Mouse (Mus musculus) 3134 (cell line): ENCODE measurements around the gene Ccnc.
"Not testable (repeated sequence)": the region's sequence is repeated elsewhere in the genome, so short reads cannot be mapped to it uniquely, and the experiment has no call there.

Experiments
- DNase-seq: peaks from one replicate; pipeline ENCODE4 v3.0.0-alpha.2; 2011; ENCODE audit warnings: low spot score; ENCODE audit not compliant: insufficient read length; ENCODE audit errors: extremely low read depth

Gene Ccnc

DNA sequence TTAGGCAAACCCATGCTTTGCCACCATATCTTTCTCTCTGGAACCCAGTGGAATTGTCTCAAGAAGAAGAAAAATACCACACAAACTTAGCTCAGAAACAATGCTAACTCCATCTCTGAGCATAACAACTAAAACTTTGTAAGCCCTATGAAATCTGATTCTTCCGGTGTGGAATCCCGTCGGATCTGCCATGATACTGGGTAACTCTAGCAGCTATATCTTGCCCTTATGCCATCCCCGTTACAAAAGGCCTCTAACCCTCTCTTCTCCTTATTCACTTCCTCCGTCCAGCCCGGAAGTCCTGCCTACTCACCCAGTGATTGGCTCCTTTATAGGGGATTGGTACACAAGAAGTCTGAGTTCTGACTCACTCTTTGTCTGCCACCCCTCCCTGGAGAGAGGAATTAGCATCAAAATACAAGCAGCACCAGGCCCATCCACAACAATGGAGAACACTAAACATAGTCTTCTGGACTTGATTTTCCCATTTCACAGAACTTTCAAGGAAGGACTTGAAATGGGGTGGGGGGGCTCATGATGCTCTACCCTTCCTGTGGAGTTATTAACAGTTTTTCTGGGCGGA is 4.7 kb upstream of the Ccnc start:
- DNase-seq, result peak; percentile 61

GRCm38 (mm10) chr4:21726912-21727614 is 438 bp upstream of the Ccnc start:
- no peak for DNase-seq

GRCm38 (mm10) chr4:21739169-21739568 is 11.7 kb downstream of the Ccnc start:
- peak; percentile 39 for DNase-seq

DNA sequence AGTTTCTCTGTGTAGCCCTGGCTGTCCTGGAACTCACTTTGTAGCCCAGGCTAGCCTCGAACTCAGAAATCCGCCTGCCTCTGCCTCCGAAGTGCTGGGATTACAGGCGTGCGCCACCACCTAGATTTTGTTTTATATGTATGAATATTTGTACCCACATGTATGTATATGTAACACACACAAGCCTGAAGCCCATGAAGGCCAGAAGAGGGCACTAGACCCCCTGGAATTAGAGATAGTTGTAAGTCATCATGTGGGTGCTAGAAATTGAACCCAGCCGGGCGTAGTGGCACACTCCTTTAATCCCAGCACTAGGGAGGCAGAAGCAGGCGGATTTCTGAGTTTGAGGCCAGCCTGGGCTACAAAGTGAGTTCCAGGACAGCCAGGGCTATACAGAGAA is 16.6 kb downstream of the Ccnc start:
- DNase-seq, result not testable (repeated sequence)

GRCm38 (mm10) chr4:21745723-21746122 is 18.2 kb downstream of the Ccnc start:
- DNase-seq, result no peak

- peak; percentile 34 for DNase-seq
These were observed 27.8 kb downstream of the Ccnc start for GRCm38 (mm10) chr4:21755123-21755789.

DNA sequence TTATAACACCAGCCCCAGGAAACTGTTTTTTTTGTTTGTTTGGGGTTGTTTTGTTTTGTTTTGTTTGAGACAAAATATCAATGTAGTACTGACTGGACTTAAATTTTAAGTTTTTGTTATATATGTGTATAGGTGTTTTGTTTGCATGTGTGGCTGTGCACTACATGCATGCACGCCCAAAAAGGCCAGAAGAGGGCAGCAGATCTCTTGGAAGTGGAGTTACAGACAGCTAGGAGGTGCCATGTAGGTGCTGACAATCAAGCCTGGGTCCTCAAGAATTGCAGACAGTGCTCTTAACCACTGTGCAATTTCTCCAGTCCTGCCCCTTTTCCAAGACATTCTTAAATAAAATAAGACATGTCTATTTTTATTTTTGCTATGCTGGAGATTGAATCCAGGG is 31.4 kb downstream of the Ccnc start:
- no peak for DNase-seq

GRCm38 (mm10) chr4:21761416-21762160 is 34.1 kb downstream of the Ccnc start:
- DNase-seq, result no peak

DNA sequence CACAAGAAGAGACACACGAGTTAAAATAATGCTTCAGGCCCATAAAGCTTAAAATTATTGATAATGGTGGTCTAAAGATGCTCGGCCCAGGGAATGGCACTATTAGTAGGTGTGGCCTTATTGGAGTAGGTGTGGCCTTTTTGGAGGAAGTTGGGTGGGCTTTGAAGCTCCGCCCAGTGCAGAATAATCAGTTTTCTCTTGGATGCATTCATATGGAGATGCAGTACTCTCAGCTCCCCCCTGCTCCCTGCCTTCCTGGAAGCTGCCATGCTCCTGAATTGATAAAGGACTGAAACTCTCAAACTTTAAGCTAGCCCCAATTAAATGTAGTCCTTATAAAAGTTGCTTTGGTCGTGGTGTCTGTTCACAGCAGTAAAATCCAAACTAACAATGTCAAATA is 36.3 kb downstream of the Ccnc start:
- no peak for DNase-seq

DNA sequence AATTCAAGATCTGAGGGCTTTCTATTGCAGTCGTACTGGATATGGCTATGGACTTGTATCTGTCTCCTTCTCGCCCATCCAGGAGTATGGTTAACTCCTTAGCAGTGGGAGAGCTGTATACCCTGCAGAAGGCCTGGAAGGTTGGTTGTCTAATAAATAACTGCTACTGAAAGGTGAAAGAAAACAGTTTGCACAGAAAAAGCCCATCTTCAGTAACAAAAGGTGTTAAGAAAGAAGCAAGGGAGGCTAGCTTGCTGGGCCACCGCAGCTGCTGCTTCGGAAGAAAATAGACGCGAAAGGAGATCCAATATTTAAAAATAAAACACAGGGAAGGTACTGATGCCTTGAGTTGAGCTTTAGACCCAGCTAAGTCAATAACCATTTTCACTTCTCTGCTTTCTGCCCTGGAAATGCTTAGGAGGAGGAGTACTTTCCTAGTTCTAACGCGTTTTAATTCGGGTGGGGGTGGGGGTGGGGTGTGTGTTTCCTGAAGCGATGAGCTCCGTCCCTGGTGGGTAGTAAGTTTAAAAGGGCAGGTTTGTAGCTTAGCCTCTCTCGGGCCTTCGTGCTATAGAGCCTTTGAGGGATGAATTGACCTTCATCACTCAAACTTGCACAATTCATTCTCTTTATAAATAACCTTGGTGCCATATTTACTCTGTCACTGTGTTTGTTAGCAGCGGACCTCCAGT is 38.8 kb downstream of the Ccnc start:
- DNase-seq, result no peak

DNA sequence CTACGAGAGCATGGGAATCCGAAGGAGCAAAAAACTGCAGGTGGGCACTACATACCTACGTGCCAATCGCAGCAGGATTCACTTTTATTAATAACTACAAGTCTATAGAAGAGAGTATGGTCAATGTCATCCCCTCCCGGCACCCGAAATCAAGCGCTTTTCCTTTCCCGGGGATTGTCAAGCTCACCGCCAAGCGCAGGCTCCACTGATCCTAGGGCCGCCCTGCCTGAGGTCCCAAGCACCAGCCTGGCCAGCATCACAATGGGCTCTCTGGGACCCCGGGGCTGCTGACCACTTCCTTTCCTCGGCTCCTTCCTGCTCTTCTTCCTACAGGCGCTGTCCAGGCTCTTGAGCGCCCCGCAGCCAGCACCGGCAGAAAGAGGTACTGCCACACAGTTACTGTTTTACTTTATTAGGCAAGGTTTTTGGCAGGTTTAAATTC is 39.4 kb downstream of the Ccnc start, which contains the start of the genes Usp45 and Tstd3:
Usp45 (plus strand) TSS at position 294 of the 442 bp plus-strand sequence.
Tstd3 (minus strand) TSS at position 350 of the 442 bp plus-strand sequence.
- DNase-seq, result peak; percentile 81

DNA sequence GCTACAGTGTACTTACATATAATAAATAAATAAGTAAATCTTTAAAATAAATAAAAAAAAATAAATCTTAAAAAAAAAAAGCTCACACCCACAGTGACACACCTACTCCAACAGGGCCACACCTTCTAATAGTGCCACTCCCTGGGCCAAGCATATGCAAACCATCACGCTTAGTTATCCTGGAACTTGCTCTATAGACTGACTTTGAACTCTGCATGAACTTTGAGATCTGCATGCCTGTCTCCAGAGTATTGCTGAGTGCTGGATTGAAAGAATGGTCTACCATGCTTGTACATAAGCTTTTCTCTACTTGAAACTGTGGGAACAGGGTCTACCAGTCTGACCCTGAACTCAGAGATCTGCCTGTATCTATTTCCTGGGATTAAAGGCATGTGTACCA is 43.6 kb downstream of the Ccnc start:
- DNase-seq, result no peak

- DNase-seq, result no peak
These were observed 44.8 kb downstream of the Ccnc start for GRCm38 (mm10) chr4:21772306-21772705.

DNA sequence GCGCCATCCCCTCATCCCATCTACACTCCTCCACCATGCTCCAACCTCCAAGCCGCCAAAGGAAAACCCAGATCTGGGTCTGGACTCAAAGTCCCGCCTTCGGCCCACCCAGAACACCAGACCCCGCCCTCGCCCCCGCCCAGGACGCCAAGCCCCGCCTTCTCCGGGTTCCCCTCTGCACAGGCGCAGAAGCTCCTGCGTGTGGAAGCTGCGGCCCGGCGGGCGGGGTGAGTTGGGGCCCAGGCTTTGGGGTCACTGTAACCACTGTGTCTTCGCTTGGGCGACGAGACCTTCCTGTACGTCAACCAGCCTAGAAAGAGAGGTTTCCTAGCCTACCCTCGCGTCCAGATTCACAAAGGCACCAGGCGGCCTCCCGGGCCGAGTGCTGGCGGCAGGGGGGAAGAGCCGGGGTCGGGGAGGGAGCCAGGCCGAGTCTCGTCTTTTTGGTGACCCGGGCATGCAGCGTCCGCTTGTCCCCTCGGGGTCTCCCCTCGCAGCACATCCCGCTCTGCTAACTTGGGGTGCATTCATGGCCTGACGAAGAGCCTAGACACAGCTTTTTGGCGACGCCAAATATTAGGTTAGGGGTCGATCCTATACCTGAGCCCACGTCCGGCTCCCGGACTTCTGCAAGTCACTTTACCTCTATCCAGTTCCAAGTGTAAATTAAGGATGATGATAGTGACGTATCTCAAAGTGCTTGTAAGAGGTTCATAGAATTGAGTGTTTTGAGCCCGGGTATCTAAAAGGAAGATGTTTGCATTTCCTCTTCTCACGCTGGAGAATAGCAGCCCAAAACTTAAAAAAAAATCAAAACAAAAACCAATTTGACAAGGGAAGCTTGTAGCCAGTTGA is 48.8 kb downstream of the Ccnc start:
- peak; percentile 96 for DNase-seq

- DNase-seq, result no peak
These were observed 49.4 kb downstream of the Ccnc start for GRCm38 (mm10) chr4:21776946-21777265.

DNA sequence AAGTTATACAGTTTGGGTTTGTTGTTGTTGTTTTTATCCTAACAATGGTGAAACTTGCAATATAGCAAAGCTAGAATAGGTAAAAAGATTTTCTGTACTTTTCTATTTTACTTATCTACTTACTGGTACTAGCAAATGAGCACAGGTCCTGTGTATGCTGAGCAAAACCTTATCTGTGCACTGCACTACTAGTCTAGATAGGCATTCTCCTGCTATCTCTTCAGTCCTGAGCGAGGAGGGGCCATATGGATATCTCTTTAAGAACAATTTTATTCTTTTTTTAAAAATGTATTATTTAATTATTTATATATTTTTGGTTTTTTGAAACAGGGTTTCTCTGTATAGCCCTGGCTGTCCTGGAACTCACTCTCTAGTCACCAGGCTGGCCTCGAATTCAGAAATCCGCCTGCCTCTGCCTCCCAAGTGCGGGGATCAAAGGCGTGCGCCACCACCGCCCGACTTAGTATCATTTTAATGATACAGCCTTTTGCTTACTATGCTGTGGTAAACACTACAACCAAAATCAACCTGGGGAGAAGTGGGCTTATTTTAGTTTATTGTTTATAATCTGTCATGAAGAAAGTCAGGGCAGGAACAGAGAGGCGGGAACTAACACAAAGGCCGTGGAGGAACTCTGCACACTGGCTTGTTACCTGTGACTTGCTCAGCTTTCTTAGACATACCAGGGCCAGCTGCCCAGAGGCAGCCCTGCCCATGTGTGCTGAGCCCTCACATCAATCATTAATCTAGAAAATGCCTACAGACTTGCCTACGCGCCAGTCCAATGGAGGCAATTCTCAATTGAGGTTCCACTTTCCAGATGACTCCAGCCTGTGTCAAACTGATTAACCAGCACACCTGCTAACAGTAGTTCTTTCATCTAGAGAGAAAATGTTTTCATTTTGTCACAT is 53.6 kb downstream of the Ccnc start:
- DNase-seq, result no peak

DNA sequence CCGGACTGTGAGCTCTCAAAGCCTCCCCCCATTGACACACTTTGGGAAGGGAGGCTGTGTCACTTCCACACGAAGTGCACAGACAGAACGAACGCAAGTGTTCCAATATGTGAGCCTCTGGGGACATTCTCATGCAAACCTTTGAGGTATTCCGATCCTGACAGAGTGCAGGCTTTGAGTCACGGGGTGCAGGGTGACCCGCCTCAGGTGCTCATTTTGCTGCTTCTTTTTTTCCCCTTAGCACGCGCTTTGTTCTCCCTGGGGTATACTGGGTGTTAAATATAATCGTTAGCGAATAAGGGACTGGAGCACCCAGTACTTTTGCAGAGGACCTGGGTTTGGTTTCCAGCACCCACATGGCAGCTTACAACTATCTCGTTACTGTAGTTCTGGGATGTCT is 58.8 kb downstream of the Ccnc start:
- DNase-seq, result no peak

DNA sequence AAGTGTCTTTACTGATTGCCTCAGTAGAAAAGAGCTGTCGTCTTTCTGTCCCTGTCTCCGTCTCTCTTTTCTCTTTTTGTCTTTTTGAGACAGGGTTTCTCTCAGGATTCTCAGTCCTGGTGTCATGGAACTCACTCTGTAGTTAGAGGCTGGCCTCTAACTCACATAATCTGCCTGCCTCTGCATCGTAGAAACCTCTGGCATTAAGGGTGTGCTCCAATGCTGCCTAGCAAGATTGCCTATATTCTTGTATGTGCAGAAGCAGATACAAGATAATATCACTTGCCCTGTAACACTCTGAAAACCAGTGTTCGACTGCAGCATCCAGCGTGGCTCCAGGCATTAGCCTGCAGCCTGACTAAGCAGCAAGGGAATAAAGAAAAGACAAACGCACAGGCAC is 61.4 kb downstream of the Ccnc start:
- no peak for DNase-seq

DNA sequence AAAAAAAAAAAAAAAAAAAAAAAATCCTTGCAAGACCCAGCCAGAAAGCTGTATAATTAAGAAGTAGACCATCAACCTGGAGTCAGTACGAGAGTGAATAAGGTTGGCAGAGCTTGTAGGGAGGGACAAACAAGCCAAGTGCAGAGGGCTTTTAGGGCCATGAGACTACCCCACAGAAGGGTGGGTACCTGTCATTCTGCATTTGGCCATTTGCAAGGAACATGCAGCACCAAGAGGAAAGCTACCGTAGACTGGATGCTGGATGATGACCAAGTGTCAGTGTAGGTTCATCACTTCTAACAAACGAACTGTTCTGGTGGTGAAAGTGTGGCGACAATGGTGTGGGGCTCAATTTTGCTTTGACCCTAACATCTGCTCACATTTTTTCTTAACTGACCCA is 62.3 kb downstream of the Ccnc start:
- DNase-seq, result no peak
